ENCODE assay signal across 20 mouse cellular contexts in genomic region chr16:70522861-70523260, GRCm38 (mm10).
A peak's percentile ranks its signal among the peaks of the same experiment; 100 is the strongest.
DNase-seq lines count a peak whose midpoint lies in the region; ATAC-seq and TF ChIP-seq lines count a peak whose summit lies in the region.
"Had no signal": no experiment of that assay in that cellular context is flagged by ENCODE, and none has a peak within 500 bp of the region (broad histone marks: within the 10 kb centered on the region; RNA-seq: fewer than 3 reads in every experiment).

No protein-coding gene starts in this region.

- no peak for TF ChIP-seq POLR2A in brain, embryonic 14.5 days (IDR thresholded peaks at IDR 0.05; ENCODE audit: borderline replicate concordance, extremely low read depth, insufficient read depth, insufficient read length, poor library complexity, severe bottlenecking)

- peaks cover 4% of the 10 kb centered on the region; the same call in 1 of the 2 replicates for H3K4me1 ChIP-seq in forebrain, embryonic 14.5 days (ENCODE audit: control insufficient read depth, insufficient read depth, low read length)
- H3K4me1 ChIP-seq in forebrain, embryonic 16.5 days (replicated peaks; ENCODE audit: control insufficient read depth, insufficient read depth, low read length): 0 out of 2 replicates have a peak, but pooled peaks cover 3% of the 10 kb centered on the region
- H3K4me1 ChIP-seq: embryonic facial prominence, embryonic 13.5 days; embryonic facial prominence, embryonic 15.5 days; forebrain, embryonic 10.5 days had no signal

- H3K4me2 ChIP-seq in forebrain, embryonic 14.5 days (ENCODE audit: low read length): no peak overlapping the region
- no peak overlapping the region for H3K4me2 ChIP-seq in forebrain, embryonic 16.5 days (ENCODE audit: low read length)
- H3K4me2 ChIP-seq: embryonic facial prominence, embryonic 13.5 days; embryonic facial prominence, embryonic 15.5 days; forebrain, embryonic 15.5 days had no signal

- H3K9me3 ChIP-seq in forebrain, embryonic 14.5 days (replicated peaks; ENCODE audit: control insufficient read depth, low read length): no peaks in the 10 kb centered on the region
- no peaks in the 10 kb centered on the region for H3K9me3 ChIP-seq in forebrain, embryonic 16.5 days (ENCODE audit: control insufficient read depth, low read length)
- H3K9me3 ChIP-seq: embryonic facial prominence, embryonic 13.5 days; embryonic facial prominence, embryonic 15.5 days; forebrain, embryonic 10.5 days; forebrain, embryonic 15.5 days had no signal

- no peaks in the 10 kb centered on the region for H3K27me3 ChIP-seq in forebrain, embryonic 14.5 days (replicated peaks; ENCODE audit: control insufficient read depth, insufficient read depth, low read length)
- H3K27me3 ChIP-seq in forebrain, embryonic 16.5 days (replicated peaks; ENCODE audit: control insufficient read depth, insufficient read depth, low read length): no peaks in the 10 kb centered on the region
- H3K27me3 ChIP-seq: embryonic facial prominence, embryonic 13.5 days; embryonic facial prominence, embryonic 15.5 days; forebrain, embryonic 15.5 days had no signal

- 27% methylated on average over 2 of the region's 2 CpGs for WGBS in forebrain, embryonic 14.5 days
- 25% methylated on average over 2 of the region's 2 CpGs for WGBS in forebrain, embryonic 16.5 days

- no peak for DNase-seq in forebrain, embryonic 14.5 days (ENCODE audit: low spot score)
- DNase-seq in brain, adult 2 months (ENCODE audit: low read depth, low spot score): peak; percentile 12
- DNase-seq in brain, embryonic 14.5 days (ENCODE audit: low read depth): peak; percentile 24
- DNase-seq in lung, adult 18-20 months: no peak
- DNase-seq: adrenal gland, adult 2 months; adrenal gland, postnatal 10 days; adrenal gland, postnatal 25 days; cerebellum, adult 11 months; cerebellum, adult 18-20 months; cerebellum, adult 8-10 months; cerebellum, adult 9-11 months; cerebellum, postnatal 14 days; cerebellum, postnatal 36 days; embryo, embryonic 11 days had no signal

- no peak overlapping the region for H3K27ac ChIP-seq in forebrain, embryonic 14.5 days (ENCODE audit: low read depth, low read length)
- H3K27ac ChIP-seq in forebrain, embryonic 16.5 days (ENCODE audit: low read length): no peak overlapping the region
- H3K27ac ChIP-seq: embryonic facial prominence, embryonic 13.5 days; embryonic facial prominence, embryonic 15.5 days; forebrain, embryonic 10.5 days; forebrain, embryonic 15.5 days had no signal

- TF ChIP-seq CTCF in brain, embryonic 14.5 days (IDR thresholded peaks at IDR 0.05; ENCODE audit: borderline replicate concordance, extremely low read depth, insufficient read depth, insufficient read length): no peak

- no peak overlapping the region for H3K9ac ChIP-seq in forebrain, embryonic 14.5 days (ENCODE audit: low read length)
- H3K9ac ChIP-seq in forebrain, embryonic 16.5 days (replicated peaks; ENCODE audit: low read depth, low read length): no peak overlapping the region
- H3K9ac ChIP-seq: embryonic facial prominence, embryonic 13.5 days; embryonic facial prominence, embryonic 15.5 days; forebrain, embryonic 15.5 days had no signal

- ATAC-seq in forebrain, embryonic 14.5 days: peak; percentile 32; the same call in 1 of the 2 replicates
- no peak for ATAC-seq in forebrain, embryonic 16.5 days
- ATAC-seq: forebrain, embryonic 15.5 days had no signal

- no peaks in the 10 kb centered on the region for H3K36me3 ChIP-seq in forebrain, embryonic 14.5 days (ENCODE audit: control insufficient read depth, insufficient read depth, low read length)
- H3K36me3 ChIP-seq in forebrain, embryonic 16.5 days (ENCODE audit: control insufficient read depth, insufficient read depth): no peaks in the 10 kb centered on the region
- H3K36me3 ChIP-seq: embryonic facial prominence, embryonic 13.5 days; embryonic facial prominence, embryonic 15.5 days; forebrain, embryonic 10.5 days; forebrain, embryonic 15.5 days had no signal

- no peak overlapping the region for H3K4me3 ChIP-seq in forebrain, embryonic 14.5 days (ENCODE audit: low read depth, low read length)
- H3K4me3 ChIP-seq in forebrain, embryonic 16.5 days (replicated peaks; ENCODE audit: low read length): no peak overlapping the region
- H3K4me3 ChIP-seq: embryonic facial prominence, embryonic 13.5 days; embryonic facial prominence, embryonic 15.5 days; erythroblast, embryonic 14.5 days; forebrain, embryonic 10.5 days; forebrain, embryonic 15.5 days had no signal

Comparison
In these comparisons a context has a peak if more than half of its experiments do, and no peak if none do; other contexts are left out.
1. DNase-seq: peak in brain, adult 2 months (single experiment) and brain, embryonic 14.5 days (single experiment); none in forebrain, embryonic 14.5 days (single experiment) and lung, adult 18-20 months (0 of 2).